15 mouse cellular contexts compared by ENCODE assay signal in genomic region chr10:111576395-111577069, GRCm38 (mm10).
A peak's percentile ranks its signal among the peaks of the same experiment; 100 is the strongest.
DNase-seq lines count a peak whose midpoint lies in the region; ATAC-seq and TF ChIP-seq lines count a peak whose summit lies in the region.
"Had no signal": no experiment of that assay in that cellular context is flagged by ENCODE, and none has a peak within 500 bp of the region (broad histone marks: within the 10 kb centered on the region; RNA-seq: fewer than 3 reads in every experiment).

No protein-coding gene starts in this region.

- peaks cover 2% of the 10 kb centered on the region; the same call in 1 of the 2 replicates for H3K36me3 ChIP-seq in heart, adult 2 months (ENCODE audit: control insufficient read depth, insufficient read depth, low read length)
- no peaks in the 10 kb centered on the region for H3K36me3 ChIP-seq in lung, postnatal 0 days (ENCODE audit: insufficient read depth, low read length)
- H3K36me3 ChIP-seq in heart, embryonic 16.5 days (ENCODE audit: control insufficient read depth, insufficient read depth), result no peaks in the 10 kb centered on the region
- no peaks in the 10 kb centered on the region for H3K36me3 ChIP-seq in stomach, embryonic 15.5 days
- H3K36me3 ChIP-seq: neural tube, embryonic 13.5 days had no signal

- no peak overlapping the region for H3K4me3 ChIP-seq in heart, adult 2 months
- H3K4me3 ChIP-seq in lung, postnatal 0 days (ENCODE audit: low read depth, low read length), result no peak overlapping the region
- no peak overlapping the region for H3K4me3 ChIP-seq in heart, embryonic 16.5 days (ENCODE audit: low read length)
- no peak overlapping the region for H3K4me3 ChIP-seq in stomach, embryonic 15.5 days (replicated peaks)
- H3K4me3 ChIP-seq: erythroblast, embryonic 14.5 days; neural tube, embryonic 13.5 days had no signal

- ATAC-seq in lung, postnatal 0 days, result peak; percentile 56
- ATAC-seq in heart, embryonic 16.5 days (replicated peaks; ENCODE audit: extremely low read depth, insufficient read depth, low FRiP score), result peak; percentile 58
- peak; percentile 76 for ATAC-seq in stomach, embryonic 15.5 days (ENCODE audit: insufficient read depth, low FRiP score, low read depth)

- no peak for TF ChIP-seq EP300 in heart, adult 2 months (IDR thresholded peaks at IDR 0.05; ENCODE audit: insufficient read depth, low read depth, low read length)
- no peak for TF ChIP-seq EP300 in lung, postnatal 0 days (IDR thresholded peaks at IDR 0.05)

- no peak for TF ChIP-seq POLR2A in heart, adult 2 months (IDR thresholded peaks at IDR 0.05; ENCODE audit: insufficient read depth, low read depth, low read length)

- intact Hi-C loops in heart, adult 2 months (cut with DNase I), result no loop called here

- no peak for TF ChIP-seq CTCF in heart, adult 2 months (IDR thresholded peaks at IDR 0.05)
- no peak for TF ChIP-seq CTCF in lung, postnatal 0 days (IDR thresholded peaks at IDR 0.05)

- H3K79me2 ChIP-seq in heart, adult 2 months (replicated peaks; ENCODE audit: control insufficient read depth, insufficient read depth, low read length), result no peaks in the 10 kb centered on the region

- no peak overlapping the region; the same call in 1 of the 2 replicates for H3K4me2 ChIP-seq in lung, postnatal 0 days (replicated peaks; ENCODE audit: low read depth, low read length)
- H3K4me2 ChIP-seq in heart, embryonic 16.5 days (ENCODE audit: low read depth, low read length), result peak overlapping the region; percentile 5; the same call in 1 of the 2 replicates
- H3K4me2 ChIP-seq in stomach, embryonic 15.5 days, result peak overlapping the region; percentile 11; the same call in 1 of the 2 replicates
- H3K4me2 ChIP-seq: neural tube, embryonic 13.5 days had no signal

- WGBS in heart, adult 2 months, result 48% methylated on average over 10 of the region's 10 CpGs
- 45% methylated on average over 10 of the region's 10 CpGs for WGBS in lung, postnatal 0 days
- WGBS in heart, embryonic 16.5 days, result 36% methylated on average over 10 of the region's 10 CpGs
- WGBS in stomach, embryonic 15.5 days, result 47% methylated on average over 10 of the region's 10 CpGs

- no peak for DNase-seq in heart, adult 2 months
- DNase-seq in heart, adult 8-10 months (ENCODE audit: low spot score), result no peak
- DNase-seq in lung, postnatal 0 days (ENCODE audit: low spot score), result peak; percentile 21
- DNase-seq in lung, postnatal 36 days, result no peak
- DNase-seq in Muller cell, postnatal 12 days (ENCODE audit: inconsistent ontology term), result no peak
- DNase-seq in adrenal gland, postnatal 36 days, result no peak
- DNase-seq: cerebellum, adult 2 months; gastrocnemius, postnatal 10 days; kidney, adult 11 months; retina, postnatal 1 day had no signal

- peak overlapping the region; percentile 26 for H3K27ac ChIP-seq in heart, adult 2 months
- peak overlapping the region; percentile 81 for H3K27ac ChIP-seq in lung, postnatal 0 days (ENCODE audit: low read length)
- peak overlapping the region; percentile 79 for H3K27ac ChIP-seq in heart, embryonic 16.5 days (ENCODE audit: low read length)
- peak overlapping the region; percentile 45; the same call in 1 of the 2 replicates for H3K27ac ChIP-seq in stomach, embryonic 15.5 days
- H3K27ac ChIP-seq: macrophage; neural tube, embryonic 13.5 days had no signal

- H3K27me3 ChIP-seq in heart, adult 2 months (ENCODE audit: control insufficient read depth, insufficient read depth, low read length), result no peaks in the 10 kb centered on the region
- H3K27me3 ChIP-seq in lung, postnatal 0 days (replicated peaks; ENCODE audit: insufficient read depth, low read length), result no peaks in the 10 kb centered on the region
- H3K27me3 ChIP-seq in heart, embryonic 16.5 days (ENCODE audit: control insufficient read depth, insufficient read depth, low read length), result no peaks in the 10 kb centered on the region
- H3K27me3 ChIP-seq in stomach, embryonic 15.5 days (replicated peaks), result no peaks in the 10 kb centered on the region
- H3K27me3 ChIP-seq: neural tube, embryonic 13.5 days had no signal

- H3K9ac ChIP-seq in heart, adult 2 months (ENCODE audit: low read depth, low read length), result no peak overlapping the region
- no peak overlapping the region for H3K9ac ChIP-seq in lung, postnatal 0 days (replicated peaks; ENCODE audit: low read depth)
- H3K9ac ChIP-seq in heart, embryonic 16.5 days (ENCODE audit: low read length), result no peak overlapping the region
- H3K9ac ChIP-seq in stomach, embryonic 15.5 days, result no peak overlapping the region
- H3K9ac ChIP-seq: neural tube, embryonic 13.5 days had no signal

- no peaks in the 10 kb centered on the region for H3K9me3 ChIP-seq in lung, postnatal 0 days (ENCODE audit: low read length)
- H3K9me3 ChIP-seq in heart, embryonic 16.5 days (replicated peaks; ENCODE audit: control insufficient read depth, low read length), result no peaks in the 10 kb centered on the region
- no peaks in the 10 kb centered on the region for H3K9me3 ChIP-seq in stomach, embryonic 15.5 days
- H3K9me3 ChIP-seq: neural tube, embryonic 13.5 days had no signal

- peaks cover 10% of the 10 kb centered on the region for H3K4me1 ChIP-seq in heart, adult 2 months (ENCODE audit: control insufficient read depth, insufficient read depth, low read length)
- peaks cover 11% of the 10 kb centered on the region; the same call in 1 of the 2 replicates for H3K4me1 ChIP-seq in lung, postnatal 0 days (ENCODE audit: insufficient read depth, low read depth, low read length)
- peaks cover 47% of the 10 kb centered on the region for H3K4me1 ChIP-seq in heart, embryonic 16.5 days (ENCODE audit: control insufficient read depth, insufficient read depth, low read length)
- H3K4me1 ChIP-seq in stomach, embryonic 15.5 days, result peaks cover 28% of the 10 kb centered on the region
- H3K4me1 ChIP-seq: neural tube, embryonic 13.5 days had no signal

Comparison
In these comparisons a context has a peak if more than half of its experiments do, and no peak if none do; other contexts are left out.
1. H3K27ac ChIP-seq: peak in every context shown above with its lines; median percentile 81 in lung, postnatal 0 days; 79 in heart, embryonic 16.5 days; 45 in stomach, embryonic 15.5 days; 26 in heart, adult 2 months.